28 mouse cellular contexts compared by ENCODE assay signal in the genomic region with DNA sequence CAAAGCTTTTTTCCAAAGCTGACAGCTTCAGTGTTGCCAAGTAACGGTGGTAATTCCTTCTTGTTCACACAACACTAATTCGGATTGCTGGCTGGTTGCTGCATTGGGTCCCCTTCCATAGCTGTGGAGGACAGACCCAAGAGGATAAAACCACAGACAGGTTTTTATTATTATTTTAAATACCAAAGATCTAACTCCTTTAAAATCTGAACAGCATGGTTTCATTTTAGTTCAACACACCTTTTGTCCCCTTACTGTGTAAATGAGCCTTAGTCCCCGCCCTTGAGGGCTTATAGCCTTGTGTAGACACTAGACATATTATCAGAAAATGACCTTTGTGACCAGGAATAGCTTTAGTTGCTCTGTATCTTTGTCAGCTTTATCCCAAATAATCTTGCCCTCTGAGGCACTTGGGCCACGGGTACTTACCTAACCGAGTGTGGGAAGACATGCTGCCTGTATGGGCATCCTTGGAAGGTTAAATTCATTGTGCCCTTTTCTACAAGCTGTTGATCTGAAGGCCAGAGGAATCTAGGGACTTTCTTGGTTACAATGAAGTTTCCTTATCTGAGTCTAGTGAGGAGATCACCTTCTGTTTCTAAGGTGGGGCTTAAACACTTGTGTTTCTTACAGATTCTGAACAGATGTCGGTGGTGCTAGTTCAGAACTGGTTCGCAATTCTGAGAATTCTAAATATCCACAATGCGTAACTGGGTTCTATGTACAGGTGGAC.
DNase-seq lines count a peak whose midpoint lies in the region; ATAC-seq and TF ChIP-seq lines count a peak whose summit lies in the region.
"Had no signal": no experiment of that assay in that cellular context is flagged by ENCODE, and none has a peak within 500 bp of the region (broad histone marks: within the 10 kb centered on the region; RNA-seq: fewer than 3 reads in every experiment).

No protein-coding gene starts in this region.

- no peak; the same call in 1 of the 2 replicates for ATAC-seq in forebrain, postnatal 0 days
- ATAC-seq in forebrain, embryonic 15.5 days (replicated peaks) = no peak
- ATAC-seq in intestine, embryonic 15.5 days = peak; percentile 89

- no peak overlapping the region for H3K4me2 ChIP-seq in forebrain, postnatal 0 days (ENCODE audit: low read depth)
- no peak overlapping the region for H3K4me2 ChIP-seq in forebrain, embryonic 15.5 days (replicated peaks)
- 0 out of 2 replicates have a peak overlapping the region, but pooled peaks have one; percentile 0 for H3K4me2 ChIP-seq in intestine, embryonic 15.5 days (replicated peaks)
- H3K4me2 ChIP-seq: heart, embryonic 12.5 days; hindbrain, embryonic 14.5 days; limb, embryonic 12.5 days; liver, embryonic 15.5 days; lung, embryonic 14.5 days; midbrain, embryonic 11.5 days; neural tube, embryonic 13.5 days had no signal

- in situ Hi-C loops in ES-E14 (cut with MboI; ENCODE audit: low sequenced_read_pairs in 2 of 2, unreplicated experiment in 2 of 2) = no loop called here

- WGBS in forebrain, postnatal 0 days = 57% methylated on average over 8 of the region's 8 CpGs
- WGBS in forebrain, embryonic 15.5 days = 59% methylated on average over 8 of the region's 8 CpGs
- 56% methylated on average over 8 of the region's 8 CpGs for WGBS in intestine, embryonic 15.5 days

- no peaks in the 10 kb centered on the region for H3K4me1 ChIP-seq in forebrain, postnatal 0 days (ENCODE audit: insufficient read depth)
- H3K4me1 ChIP-seq in forebrain, embryonic 15.5 days = peaks cover 17% of the 10 kb centered on the region; the same call in 1 of the 2 replicates
- H3K4me1 ChIP-seq in ES-E14 (ENCODE audit: control insufficient read depth in 2 of 2, insufficient read depth in 2 of 2, low read length in 2 of 2, poor library complexity in 1 of 2) = peaks cover 2 to 4% of the 10 kb centered on the region in 2 experiments; a peak in 2 of 4 replicates
- no peaks in the 10 kb centered on the region for H3K4me1 ChIP-seq in intestine, embryonic 15.5 days (replicated peaks)
- H3K4me1 ChIP-seq: heart, embryonic 12.5 days; liver, embryonic 15.5 days had no signal

- no peaks in the 10 kb centered on the region for H3K36me3 ChIP-seq in forebrain, postnatal 0 days (ENCODE audit: insufficient read depth)
- H3K36me3 ChIP-seq in forebrain, embryonic 15.5 days = no peaks in the 10 kb centered on the region
- H3K36me3 ChIP-seq in ES-E14 (ENCODE audit: control insufficient read depth, insufficient read depth, low read length, poor library complexity, severe bottlenecking) = no peaks in the 10 kb centered on the region
- no peaks in the 10 kb centered on the region for H3K36me3 ChIP-seq in intestine, embryonic 15.5 days
- H3K36me3 ChIP-seq: heart, embryonic 12.5 days; limb, embryonic 12.5 days; liver, embryonic 15.5 days; neural tube, embryonic 13.5 days had no signal

- H3K27ac ChIP-seq in forebrain, postnatal 0 days (ENCODE audit: low read depth, low read length) = no peak overlapping the region
- H3K27ac ChIP-seq in forebrain, embryonic 15.5 days (replicated peaks) = no peak overlapping the region
- peak overlapping the region; percentile 90 for H3K27ac ChIP-seq in ES-E14 (ENCODE audit: insufficient read depth, low read depth, low read length, poor library complexity, severe bottlenecking)
- no peak overlapping the region for H3K27ac ChIP-seq in intestine, embryonic 15.5 days
- H3K27ac ChIP-seq: heart, adult 2 months; hindbrain, embryonic 14.5 days; layer of hippocampus, adult 2 months; left cerebral cortex, adult 2 months; limb, embryonic 12.5 days; liver, embryonic 15.5 days; neural tube, embryonic 13.5 days had no signal

- no peaks in the 10 kb centered on the region for H3K27me3 ChIP-seq in forebrain, postnatal 0 days (ENCODE audit: insufficient read depth, low read length)
- H3K27me3 ChIP-seq in forebrain, embryonic 15.5 days = no peaks in the 10 kb centered on the region
- H3K27me3 ChIP-seq in intestine, embryonic 15.5 days (replicated peaks) = no peaks in the 10 kb centered on the region
- H3K27me3 ChIP-seq: heart, embryonic 12.5 days; limb, embryonic 12.5 days; liver, embryonic 15.5 days; neural tube, embryonic 13.5 days had no signal

- no peak overlapping the region for H3K9ac ChIP-seq in forebrain, postnatal 0 days
- no peak overlapping the region for H3K9ac ChIP-seq in forebrain, embryonic 15.5 days (replicated peaks)
- H3K9ac ChIP-seq in ES-E14 (ENCODE audit: insufficient read depth, low read depth, low read length, poor library complexity, severe bottlenecking) = no peak overlapping the region
- no peak overlapping the region for H3K9ac ChIP-seq in intestine, embryonic 15.5 days
- H3K9ac ChIP-seq: heart, embryonic 12.5 days; hindbrain, embryonic 14.5 days; limb, embryonic 12.5 days; liver, embryonic 15.5 days; lung, embryonic 14.5 days; neural tube, embryonic 13.5 days had no signal

- no peaks in the 10 kb centered on the region for H3K9me3 ChIP-seq in forebrain, postnatal 0 days (ENCODE audit: low read length)
- no peaks in the 10 kb centered on the region for H3K9me3 ChIP-seq in forebrain, embryonic 15.5 days
- no peaks in the 10 kb centered on the region for H3K9me3 ChIP-seq in ES-E14 (ENCODE audit: control insufficient read depth, insufficient read depth, low read depth, low read length)
- no peaks in the 10 kb centered on the region for H3K9me3 ChIP-seq in intestine, embryonic 15.5 days
- H3K9me3 ChIP-seq: heart, embryonic 12.5 days; limb, embryonic 12.5 days; liver, embryonic 15.5 days; neural tube, embryonic 13.5 days had no signal

- DNase-seq in forebrain, postnatal 0 days = peak; percentile 35
- DNase-seq in ES-E14 (ENCODE audit: low read depth, low spot score) = no peak
- no peak for DNase-seq in retina, embryonic 14.5 days (ENCODE audit: low spot score)
- DNase-seq in c-Kit-positive CD71-positive TER-119-positive erythroid progenitor cells, embryonic 14.5 days (ENCODE audit: low spot score) = no peak
- no peak for DNase-seq in right cerebral cortex, adult 18-20 months
- DNase-seq: adrenal gland, postnatal 25 days; cerebellum, adult 8-10 months; cerebellum, postnatal 25 days; gastrocnemius, postnatal 25 days; heart, adult 2 months; kidney, adult 2 months; kidney, postnatal 36 days; lung, embryonic 14.5 days; right cerebral cortex, postnatal 25 days; spleen, adult 18-20 months; thymus, adult 18-20 months; thymus, postnatal 25 days had no signal

- TF ChIP-seq CTCF in forebrain, postnatal 0 days (IDR thresholded peaks at IDR 0.05; ENCODE audit: low read depth) = no peak

- H3K4me3 ChIP-seq in forebrain, postnatal 0 days (ENCODE audit: low read depth, low read length) = no peak overlapping the region
- no peak overlapping the region for H3K4me3 ChIP-seq in forebrain, embryonic 15.5 days
- H3K4me3 ChIP-seq in ES-E14 (ENCODE audit: insufficient read depth in 1 of 2, low read depth in 1 of 2, low read length in 2 of 2, poor library complexity in 1 of 2, severe bottlenecking in 1 of 2) = no peak overlapping the region
- H3K4me3 ChIP-seq in intestine, embryonic 15.5 days (replicated peaks) = no peak overlapping the region
- H3K4me3 ChIP-seq: heart, adult 2 months; heart, embryonic 12.5 days; layer of hippocampus, adult 2 months; left cerebral cortex, adult 2 months; limb, embryonic 12.5 days; liver, embryonic 15.5 days; myocyte; neural tube, embryonic 13.5 days had no signal

TF ChIP-seq in ES-E14, 5 proteins besides CTCF, POLR2A, EP300 and RAD21:
- no peak for TF ChIP-seq ZNF384 (IDR thresholded peaks at IDR 0.05; ENCODE audit: low read depth, low read length)
